Mouse (Mus musculus) cerebellum, adult 8-10 months (tissue): ENCODE measurements around the gene Bmyc.
"Not testable (repeated sequence)": the region's sequence is repeated elsewhere in the genome, so short reads cannot be mapped to it uniquely, and the experiment has no call there.

Experiments used
- DNase-seq: peaks from one replicate; pipeline ENCODE4 v3.0.0; 2022

The Bmyc gene

DNA sequence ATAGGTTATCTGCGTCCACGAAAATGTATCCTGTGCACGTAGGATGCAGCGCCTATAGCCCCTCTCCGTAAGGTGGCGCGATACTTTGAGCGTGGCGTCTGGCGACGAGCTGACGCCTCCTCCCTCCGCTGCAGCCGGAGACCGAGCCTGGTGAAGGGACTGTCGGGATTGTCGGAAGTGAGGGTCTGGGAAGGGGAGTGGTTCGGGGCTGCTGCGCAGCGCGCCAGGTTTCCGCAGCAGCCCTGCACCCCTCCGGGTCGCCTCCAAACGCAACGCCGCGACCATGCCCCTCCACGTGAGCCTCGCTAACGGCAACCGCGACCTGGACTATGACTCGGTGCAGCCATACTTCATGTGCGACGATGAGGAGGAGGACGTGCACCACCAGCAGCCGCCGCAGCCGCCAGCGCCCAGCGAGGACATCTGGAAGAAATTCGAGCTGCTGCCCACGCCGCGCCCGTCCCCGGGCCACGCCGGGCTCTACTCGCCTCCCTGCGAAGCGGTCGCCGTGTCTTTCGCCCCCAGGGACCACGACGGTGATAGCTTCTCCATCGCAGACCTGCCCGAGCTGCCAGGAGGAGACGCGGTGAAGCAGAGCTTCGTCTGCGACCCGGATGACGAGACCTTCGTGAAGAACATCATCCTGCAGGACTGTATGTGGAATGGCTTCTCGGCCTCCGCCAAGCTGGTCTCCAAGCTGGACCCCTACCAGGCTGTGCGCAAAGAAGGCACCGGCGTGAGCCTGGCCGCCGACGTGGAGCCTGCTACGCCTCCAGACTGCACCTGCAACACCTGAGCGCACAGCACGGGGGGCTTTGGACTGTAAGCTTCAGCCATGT lies at the start of gene Bmyc:
Bmyc (plus strand) TSS at position 97 of the 839 bp plus-strand sequence.
- DNase-seq = peak; percentile 78

DNA sequence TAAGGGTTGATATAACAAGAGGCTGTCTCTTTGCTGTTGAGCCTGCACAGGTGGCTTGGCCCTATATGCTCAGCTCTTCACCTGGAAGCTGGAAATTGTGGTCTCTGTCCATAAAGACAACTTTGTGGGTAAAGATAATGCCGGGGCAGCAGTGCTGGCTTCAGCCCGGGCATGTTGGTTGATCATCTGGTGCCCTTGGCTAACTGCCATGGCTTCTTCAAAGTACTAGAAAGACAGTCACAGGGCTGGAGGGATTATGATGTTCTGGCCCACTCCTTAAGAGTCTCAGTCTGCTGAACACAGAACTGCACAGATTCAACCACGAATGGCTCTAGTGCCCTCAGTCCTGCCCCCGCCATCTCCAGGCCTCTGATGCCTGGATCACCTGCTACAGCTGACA lies 49.3 kb upstream of the Bmyc start:
- DNase-seq = peak; percentile 31

DNA sequence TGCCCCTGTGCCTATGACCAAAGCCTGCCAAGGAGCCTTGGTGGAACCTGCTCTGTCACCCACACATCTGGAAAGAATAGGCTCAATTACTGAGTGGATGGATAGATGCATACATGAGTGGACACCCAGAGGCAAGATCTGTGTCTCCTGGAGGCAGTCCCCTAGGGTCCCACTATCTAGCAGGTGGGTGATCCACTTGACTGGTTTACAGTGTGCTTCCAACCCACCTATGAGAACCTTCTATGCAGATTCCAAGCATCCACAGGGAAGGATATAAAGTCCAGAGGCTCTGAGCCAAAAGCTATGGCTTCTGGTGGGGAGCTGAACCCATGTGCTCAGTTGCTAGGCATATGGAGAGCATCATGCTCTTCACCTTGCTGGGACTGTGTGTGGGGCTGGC lies 48.9 kb upstream of the Bmyc start, which contains the start of gene Lcn5:
Lcn5 (plus strand) TSS at position 301 of the 400 bp plus-strand sequence.
- no peak for DNase-seq

DNA sequence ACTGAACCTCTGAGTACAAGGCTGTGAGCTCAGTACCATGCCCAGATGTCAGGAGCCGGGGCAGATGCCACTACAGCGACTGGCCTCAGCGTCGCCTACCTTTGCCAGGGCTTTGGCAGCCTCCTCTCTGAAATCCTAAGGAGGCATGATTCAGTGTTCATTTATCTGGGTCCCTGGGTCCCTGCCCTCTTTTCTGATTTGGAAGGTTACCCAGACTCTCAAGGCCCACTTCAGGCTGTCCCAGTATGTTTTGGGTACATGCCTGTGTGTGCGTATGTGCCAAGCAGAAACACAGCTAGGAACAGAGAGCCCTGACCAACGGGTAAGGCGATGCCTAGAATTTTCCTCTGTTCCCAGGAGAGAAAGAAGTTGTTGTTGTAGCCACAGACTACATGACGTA lies 46.3 kb upstream of the Bmyc start:
- DNase-seq = no peak

DNA sequence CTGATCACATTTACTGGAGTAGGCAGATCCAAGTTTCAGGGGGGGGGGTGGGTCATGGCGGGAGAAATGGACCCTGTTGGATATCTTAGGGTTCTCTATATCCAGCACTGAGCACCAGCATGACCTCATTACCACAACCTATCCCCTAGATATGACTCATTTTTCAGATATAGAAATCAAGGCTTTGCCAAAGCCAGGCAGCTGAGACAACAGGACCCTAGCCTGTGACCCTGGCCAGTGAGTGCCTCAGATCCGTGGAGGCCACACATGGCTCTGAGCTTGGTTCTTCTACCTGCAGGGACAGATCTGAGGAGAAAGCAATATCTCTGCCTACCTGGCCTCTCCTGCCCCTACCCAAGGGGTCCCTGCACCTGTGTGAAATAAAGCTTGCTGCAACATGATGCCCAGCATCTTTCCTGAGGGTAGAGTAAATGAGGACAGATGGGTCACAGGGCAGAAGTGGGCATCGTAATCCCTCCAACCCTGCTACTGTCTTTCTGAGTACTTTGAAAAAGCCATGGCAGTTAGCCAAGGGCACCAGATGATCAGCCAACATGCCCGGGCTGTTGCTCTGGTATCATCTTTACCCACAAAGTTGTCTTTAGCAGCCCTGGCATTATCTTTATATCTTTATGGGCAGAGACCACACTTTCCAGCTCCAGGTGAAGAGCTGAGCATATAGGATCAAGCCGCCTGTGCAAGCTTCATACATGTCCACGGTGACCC lies 45.1 kb upstream of the Bmyc start:
- DNase-seq = no peak

DNA sequence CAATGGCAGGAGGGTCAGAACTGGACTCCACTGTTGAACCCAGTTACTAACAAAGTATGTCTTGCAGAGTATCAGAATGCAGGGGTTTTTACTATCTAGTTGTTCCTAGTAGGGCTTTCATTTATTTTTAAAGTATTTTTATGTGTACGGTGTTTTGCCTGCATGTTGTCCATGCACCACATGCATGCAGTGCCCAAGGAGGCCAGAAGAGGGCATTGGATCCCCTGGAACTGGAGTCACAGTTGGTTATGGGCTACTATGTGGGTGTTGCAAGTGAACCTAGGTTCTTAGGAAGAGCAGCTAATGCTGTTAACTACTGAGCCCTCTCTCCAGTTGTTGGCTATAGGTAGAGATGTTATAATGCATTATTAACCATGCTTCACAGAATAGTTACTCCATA lies 43.0 kb upstream of the Bmyc start:
- DNase-seq = peak; percentile 20

DNA sequence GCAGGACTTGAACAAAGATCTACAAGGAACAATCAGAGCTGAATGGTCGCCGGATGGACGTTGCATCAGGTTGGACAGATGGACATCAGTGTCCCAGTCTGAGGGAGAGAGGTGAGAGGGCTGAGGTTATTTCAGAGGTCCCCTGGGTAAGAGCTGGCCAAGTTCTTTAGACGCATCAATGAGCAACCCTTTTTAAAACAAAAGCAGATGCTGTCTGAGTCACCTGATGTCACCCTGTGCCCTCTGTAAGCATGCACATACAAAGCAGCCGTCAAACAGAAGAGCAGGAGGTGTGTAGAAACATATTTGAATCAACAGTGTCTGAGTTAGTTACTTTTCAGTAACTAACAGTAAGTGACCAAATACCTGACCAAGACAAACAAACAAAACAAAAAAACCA lies 42.4 kb upstream of the Bmyc start:
- DNase-seq = no peak

DNA sequence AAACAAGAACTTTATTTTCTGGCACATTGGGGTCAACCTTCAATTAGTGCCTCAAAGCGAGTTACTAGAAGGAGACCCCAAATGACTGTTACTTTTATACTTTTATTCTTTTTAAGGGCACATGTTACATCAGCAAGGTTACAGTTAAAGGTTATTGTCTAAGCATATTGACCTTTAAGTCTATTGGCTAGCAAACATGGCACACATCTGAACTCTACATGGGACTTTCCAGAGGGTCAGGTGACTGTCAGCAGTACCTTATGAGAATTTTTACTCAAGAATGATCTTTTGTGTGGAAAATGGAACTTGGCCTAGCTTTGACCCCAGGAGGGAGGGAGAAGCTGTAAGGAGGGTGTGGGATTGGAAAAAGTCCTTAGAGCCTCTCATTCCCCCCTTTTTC lies 40.0 kb upstream of the Bmyc start:
- DNase-seq = no peak

DNA sequence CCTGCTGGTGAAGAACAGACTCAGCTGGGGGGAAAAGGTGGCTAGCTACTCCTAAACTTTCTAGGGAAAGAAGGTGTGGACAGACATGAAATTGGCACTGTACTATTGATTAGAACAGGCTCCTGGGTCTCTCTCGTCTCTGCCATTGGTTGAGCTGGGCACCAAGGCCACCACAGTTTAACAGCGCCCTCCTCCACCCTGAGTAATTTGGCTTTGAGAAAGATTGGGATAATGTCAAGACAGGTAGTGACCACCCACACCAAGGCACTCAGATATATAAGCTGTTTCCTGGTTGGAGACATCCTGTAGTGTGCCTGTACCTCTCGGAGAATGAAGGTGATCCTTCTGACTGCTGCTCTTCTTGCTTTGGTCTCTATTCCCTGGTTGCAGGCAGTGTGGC lies 30.1 kb upstream of the Bmyc start, which contains the start of gene Lcn6:
Lcn6 (plus strand) TSS at position 301 of the 400 bp plus-strand sequence.
- no peak for DNase-seq

DNA sequence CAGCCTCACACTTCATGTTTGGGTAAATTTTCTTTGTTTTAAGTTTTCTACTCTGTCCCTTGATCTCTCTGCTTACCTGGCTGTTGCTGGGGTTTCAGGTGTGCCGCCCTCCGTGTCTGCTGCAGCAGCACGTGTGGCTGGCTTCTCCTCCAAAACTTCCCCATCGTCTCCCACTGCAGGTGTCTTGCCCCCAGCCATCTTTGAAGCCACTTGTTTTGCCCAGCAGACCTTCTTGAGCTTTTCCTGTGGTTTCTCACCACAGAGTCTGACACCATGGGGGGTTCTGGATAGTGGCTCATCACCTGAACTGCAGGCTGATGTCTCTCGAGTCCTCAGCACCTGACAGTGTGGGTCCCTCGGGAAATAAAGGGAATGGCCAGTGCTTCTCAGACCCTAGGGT lies 27.0 kb upstream of the Bmyc start:
- DNase-seq = no peak

DNA sequence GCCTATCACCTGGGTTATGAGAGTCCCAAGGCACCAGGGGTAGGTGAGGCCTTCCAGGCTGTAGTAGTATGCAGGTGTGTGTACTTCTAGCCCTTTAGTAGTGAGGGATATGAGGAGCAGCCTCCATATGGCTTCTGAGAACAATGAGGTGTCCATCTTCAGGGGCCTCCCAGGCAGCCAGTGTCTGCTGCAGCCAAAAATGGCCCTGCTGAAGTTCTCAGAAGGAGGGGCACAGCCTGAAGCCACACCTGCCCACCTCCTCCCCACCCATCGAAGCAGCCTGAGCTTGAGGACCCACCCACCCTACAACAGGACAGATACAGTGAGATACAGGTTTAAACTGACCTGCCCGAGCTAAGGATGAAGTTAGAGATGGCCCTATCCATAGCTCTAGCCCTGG lies 24.1 kb upstream of the Bmyc start, which contains the start of gene Lcn10:
Lcn10 (plus strand) TSS at position 301 of the 400 bp plus-strand sequence.
- no peak for DNase-seq

DNA sequence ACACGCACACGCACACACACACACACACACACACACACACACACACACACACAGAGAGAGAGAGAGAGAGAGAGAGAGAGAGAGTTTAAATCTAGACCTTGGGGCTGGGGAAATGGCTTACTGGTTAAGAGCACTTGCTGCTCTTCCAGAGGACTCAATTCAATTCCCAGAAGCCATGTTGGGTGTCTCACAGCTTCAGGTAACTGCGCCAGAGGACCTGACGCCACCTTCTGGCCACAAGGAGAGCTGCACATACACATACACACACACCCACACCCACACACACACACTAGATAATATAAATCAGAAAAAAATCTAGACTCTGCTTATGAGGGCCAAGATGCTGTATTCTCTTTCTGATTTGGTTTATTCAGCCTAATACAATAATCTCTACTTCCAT lies 19.6 kb upstream of the Bmyc start:
- DNase-seq = no peak

DNA sequence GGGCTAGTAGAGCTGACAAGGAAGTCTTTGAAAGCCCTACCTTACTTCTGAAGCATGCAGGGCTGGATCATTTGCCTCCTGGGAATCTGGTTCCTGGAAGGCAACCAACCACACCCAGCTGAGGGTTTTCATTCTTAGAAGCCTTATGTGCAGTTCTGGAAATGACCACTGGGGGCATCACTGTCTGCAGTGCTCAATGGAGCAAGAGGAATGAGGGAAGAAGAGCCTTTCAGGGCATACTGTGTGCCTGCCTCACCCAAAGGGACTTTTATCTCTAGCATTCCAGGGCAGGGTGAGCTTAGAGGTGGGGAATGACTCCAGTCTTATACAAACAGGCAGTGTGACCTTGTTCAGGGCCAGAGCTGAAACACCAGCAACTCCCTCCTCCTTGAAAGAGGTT lies 11.9 kb upstream of the Bmyc start:
- peak; percentile 57 for DNase-seq

DNA sequence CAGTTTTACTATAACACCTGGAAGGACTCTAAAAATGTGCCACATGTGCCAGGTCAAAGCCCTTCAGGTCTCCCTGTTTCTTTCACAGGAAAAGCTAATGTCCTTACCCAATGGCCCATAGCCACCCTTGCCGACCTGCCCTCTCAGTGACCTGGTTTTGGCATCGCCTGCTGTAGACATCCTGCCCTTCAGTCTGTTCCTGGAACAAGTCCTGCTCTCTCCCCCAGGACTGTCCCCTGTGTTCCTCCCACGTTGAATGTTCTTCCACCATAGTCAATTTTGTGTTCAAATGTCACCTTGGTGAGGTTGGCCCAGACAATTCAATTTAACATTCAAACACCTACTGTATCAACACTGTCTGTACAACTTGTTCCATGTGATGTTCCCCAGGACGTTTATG lies 9.6 kb upstream of the Bmyc start:
- no peak for DNase-seq

DNA sequence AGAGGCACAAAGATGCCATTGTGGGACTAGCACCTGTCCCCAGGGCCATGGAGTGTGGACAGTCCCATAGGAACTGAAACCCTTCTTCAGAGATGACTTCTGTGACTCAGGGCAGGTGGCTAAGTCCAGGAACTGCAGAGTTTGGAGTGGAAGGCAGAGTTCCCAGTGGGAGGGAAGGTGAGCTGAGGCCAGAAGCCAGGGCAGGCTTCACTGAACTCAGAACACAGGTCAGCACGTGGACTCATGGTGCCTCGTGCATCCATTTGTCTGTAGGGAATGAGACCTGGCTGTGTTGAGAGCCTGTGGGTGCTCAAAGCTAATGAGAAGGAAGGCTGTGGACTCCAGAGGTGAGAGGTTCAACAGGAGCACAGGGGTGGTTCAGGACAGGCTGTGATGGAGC lies 7.8 kb upstream of the Bmyc start:
- DNase-seq = no peak

DNA sequence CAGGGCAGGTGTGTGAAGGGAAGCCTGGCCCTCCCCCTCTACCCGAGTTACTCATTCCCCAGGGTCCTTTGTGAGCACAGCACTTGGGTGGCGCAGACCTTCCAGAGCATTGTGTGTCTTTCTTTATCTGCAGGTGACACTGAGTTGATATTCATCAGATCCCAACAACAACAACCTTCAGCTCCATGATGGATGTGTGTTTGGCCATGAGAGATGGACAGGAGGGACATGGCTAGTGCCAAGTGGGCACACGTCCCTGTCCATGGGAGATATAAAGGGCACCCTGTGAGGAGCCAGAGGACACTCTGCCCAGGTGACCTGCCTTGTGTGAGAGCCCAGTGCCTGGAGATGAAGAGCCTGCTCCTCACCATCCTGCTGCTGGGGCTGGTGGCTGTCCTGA lies 6.8 kb upstream of the Bmyc start, which contains the start of gene Obp2a:
Obp2a (plus strand) TSS at position 301 of the 400 bp plus-strand sequence.
- not testable (repeated sequence) for DNase-seq

DNA sequence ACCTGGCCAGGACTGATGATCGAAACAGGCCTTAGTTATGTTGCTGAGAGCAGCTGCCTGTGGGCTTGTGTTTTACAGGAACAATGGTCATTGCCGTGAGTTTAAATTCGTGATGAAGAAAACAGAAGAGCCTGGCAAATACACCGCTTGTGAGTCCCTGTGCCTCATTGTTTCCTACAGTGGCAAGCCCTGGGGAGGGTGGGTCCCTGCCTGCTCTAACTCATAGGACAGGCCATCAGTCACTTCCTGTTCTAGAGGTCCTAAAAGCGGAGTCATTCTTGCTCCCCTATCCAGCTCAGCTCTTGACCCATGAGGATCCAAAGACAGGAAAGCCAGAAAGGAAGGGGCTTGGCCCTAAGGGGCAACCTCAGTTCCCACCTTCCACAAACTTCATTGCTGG lies 5.5 kb upstream of the Bmyc start:
- DNase-seq = no peak

DNA sequence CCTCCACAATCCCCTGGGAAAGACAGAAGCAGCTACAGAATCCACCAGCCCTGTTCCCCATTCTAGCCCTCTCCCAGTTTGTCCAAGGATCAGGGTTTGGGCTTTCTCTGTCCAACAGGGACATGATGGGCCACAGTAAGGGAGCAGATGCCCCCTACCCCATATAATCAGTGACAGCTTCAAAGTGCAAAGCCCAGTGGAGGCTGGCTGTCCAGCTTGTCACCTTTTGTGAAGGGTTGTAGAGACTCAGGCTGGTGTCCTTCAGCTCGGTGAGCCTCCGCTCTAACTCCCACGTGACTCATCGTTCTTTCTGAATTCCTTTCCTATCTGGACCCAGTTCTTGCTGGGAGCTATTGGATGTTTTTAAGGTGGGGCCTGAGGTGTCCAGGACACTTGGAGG lies 2.8 kb upstream of the Bmyc start:
- DNase-seq = no peak

DNA sequence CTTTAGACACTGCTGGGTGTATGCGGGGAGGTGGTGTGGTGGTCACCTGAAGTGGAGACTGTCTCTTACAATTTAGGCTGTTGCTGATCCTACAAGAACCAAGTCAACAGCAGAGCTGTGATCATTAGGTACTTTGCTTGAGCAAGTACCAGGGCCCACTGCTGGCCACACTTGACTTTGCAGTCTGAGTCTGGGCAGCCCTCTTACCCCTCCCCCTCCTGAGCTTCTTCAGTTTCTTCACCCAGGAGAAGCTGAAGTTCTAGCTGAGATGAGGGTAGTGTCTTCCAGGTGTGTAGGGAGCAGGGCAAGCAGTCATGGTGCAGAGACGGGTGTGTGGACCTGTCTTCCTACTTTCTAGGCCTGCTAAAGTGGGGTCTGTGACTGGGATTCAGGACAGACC lies 1.6 kb downstream of the Bmyc start:
- DNase-seq = peak; percentile 30

DNA sequence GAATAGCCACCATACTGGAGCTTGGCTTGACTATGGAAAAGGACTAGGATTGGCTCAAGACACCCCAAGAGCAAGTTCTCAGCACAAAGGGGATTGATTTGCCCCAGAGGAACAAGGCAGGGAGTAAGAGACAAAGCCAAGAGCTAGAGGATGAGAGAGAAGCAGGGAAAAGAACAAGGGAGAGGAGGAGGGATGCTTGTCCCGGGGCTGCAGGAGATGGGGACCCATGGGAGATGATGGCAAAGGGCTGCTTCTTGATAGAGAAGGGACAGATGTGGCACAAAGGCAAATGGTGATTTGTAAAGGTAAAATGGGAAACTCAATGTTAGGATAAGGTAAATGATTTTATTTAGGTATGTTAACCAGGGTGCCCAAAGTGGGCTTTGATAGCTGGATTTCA lies 2.5 kb downstream of the Bmyc start:
- not testable (repeated sequence) for DNase-seq

DNA sequence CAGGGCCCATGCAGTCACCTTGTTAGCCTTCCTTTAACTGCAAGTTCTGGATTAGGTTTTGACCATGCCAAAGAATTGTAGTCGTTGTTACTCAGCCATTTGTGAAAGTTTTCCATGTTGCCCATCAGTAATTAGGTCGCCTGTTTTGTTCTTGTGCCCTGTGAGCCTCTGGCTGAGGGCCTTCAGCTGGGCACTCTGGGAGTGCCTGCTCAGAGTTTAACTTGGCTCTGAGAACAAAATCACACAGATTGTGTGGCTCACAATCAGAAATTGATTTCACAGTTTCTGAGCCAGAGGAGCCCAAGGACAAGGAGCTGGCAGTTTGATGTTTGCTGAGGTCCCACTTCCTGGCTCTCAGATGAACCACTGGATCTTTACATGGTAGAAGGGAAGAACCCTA lies 3.3 kb downstream of the Bmyc start:
- DNase-seq = not testable (repeated sequence)

DNA sequence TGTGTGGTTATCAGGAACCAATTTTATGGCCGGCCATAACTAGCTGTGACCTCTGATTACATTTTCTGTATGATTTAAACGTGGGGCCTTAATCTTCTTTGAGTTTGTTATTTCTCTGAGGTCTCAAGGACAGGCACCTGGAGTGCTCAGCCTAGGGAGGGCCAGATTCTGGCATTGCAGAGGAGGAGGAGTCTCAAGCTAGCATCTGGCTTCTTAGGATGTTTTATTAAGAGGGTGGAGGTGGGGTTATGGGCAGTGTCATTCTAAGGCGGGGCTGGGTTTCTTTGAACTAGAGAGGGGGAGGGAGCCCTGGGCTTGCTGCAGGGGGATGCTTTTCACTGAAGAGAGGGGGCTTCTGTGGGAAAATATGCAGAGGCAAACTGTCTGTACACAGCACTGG lies 5.1 kb downstream of the Bmyc start:
- DNase-seq = not testable (repeated sequence)

DNA sequence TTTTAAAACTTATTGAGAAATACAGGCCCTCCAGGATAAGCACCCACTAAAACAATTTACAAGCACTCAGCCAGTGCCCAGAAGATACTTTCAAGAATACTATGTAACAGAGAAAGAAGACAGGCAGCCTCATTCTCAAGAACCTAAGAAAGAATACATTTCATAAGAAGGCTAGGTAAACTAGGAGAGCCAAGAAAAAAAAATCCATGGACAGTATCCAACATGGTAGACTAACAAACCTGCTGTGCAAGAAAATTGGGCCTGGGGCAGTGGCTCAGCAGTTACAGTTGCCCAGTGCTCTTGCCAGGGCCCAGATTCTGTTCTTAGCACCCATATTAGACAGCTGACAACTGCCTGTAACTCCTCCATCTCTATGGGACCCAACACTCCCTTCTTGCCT lies 10.7 kb downstream of the Bmyc start:
- DNase-seq = no peak
